Mouse (Mus musculus): Measurements from ENCODE around the gene Pxn. TPM values are rescaled to one million over a fixed set of nuclear protein-coding genes. Genes with fewer than 3 reads are reported as not detected.
A peak's percentile ranks its signal among the peaks of the same experiment; 100 is the strongest.

The Pxn gene
- polyA plus RNA-seq, 1 experiment = 120 TPM

GRCm38 (mm10) chr5:115521553-115522461 is 15.3 kb downstream of the Pxn start:
- Histone ChIP-seq H3ac (ENCODE audit: control insufficient read depth, insufficient read length) (no peak overlapping the region), H3K4me2 (ENCODE audit: low read depth) (peak overlapping the region; percentile 53), H3K4me3 (no peak overlapping the region), H3K36me3 (ENCODE audit: control insufficient read depth, insufficient read depth) (no peaks in the 10 kb centered on the region), H3K27me3 (ENCODE audit: control insufficient read depth, insufficient read depth, insufficient read length) (no peaks in the 10 kb centered on the region), H3K79me2 (ENCODE audit: control insufficient read depth, insufficient read depth) (peaks cover 74% of the 10 kb centered on the region)
- peak in 1 of 3 experiments; percentile 13 for TF ChIP-seq MYOG (IDR thresholded peaks at IDR 0.05; ENCODE audit: control insufficient read depth in 1 of 3, insufficient read depth in 1 of 3, insufficient read length in 2 of 3, low read depth in 2 of 3)
- TF ChIP-seq TCF12 (IDR thresholded peaks at IDR 0.05; ENCODE audit: insufficient read depth, poor library complexity, severe bottlenecking) = no peak
- no peak for TF ChIP-seq MAX (IDR thresholded peaks at IDR 0.05; ENCODE audit: low read depth)

GRCm38 (mm10) chr5:115522531-115522930 is 16.1 kb downstream of the Pxn start:
- Histone ChIP-seq H3K36me3 (ENCODE audit: control insufficient read depth, insufficient read depth) (no peaks in the 10 kb centered on the region), H3K4me3 (no peak overlapping the region), H3K79me2 (ENCODE audit: control insufficient read depth, insufficient read depth) (peaks cover 74% of the 10 kb centered on the region), H3K27me3 (ENCODE audit: control insufficient read depth, insufficient read depth, insufficient read length) (no peaks in the 10 kb centered on the region), H3ac (ENCODE audit: control insufficient read depth, insufficient read length) (no peak overlapping the region), H3K4me2 (ENCODE audit: low read depth) (peak overlapping the region; percentile 43)
- TF ChIP-seq POLR2A (IDR thresholded peaks at IDR 0.05; ENCODE audit: insufficient read length, low read depth) = no peak
- TF ChIP-seq TCF3 (IDR thresholded peaks at IDR 0.05; ENCODE audit: insufficient read length, low read depth) = no peak
- TF ChIP-seq TCF12 (IDR thresholded peaks at IDR 0.05; ENCODE audit: insufficient read depth, poor library complexity, severe bottlenecking) = no peak
- no peak for TF ChIP-seq MAX (IDR thresholded peaks at IDR 0.05; ENCODE audit: low read depth)
- no peak for TF ChIP-seq REST (IDR thresholded peaks at IDR 0.05; ENCODE audit: insufficient read depth, insufficient read length)
- no peak for TF ChIP-seq E2F4 (IDR thresholded peaks at IDR 0.05; ENCODE audit: insufficient read depth)
- TF ChIP-seq MYOD1 (IDR thresholded peaks at IDR 0.05; ENCODE audit: control insufficient read depth in 1 of 3, insufficient read length in 2 of 3, low read depth in 2 of 3) = no peak
- no peak for TF ChIP-seq CEBPB (IDR thresholded peaks at IDR 0.05; ENCODE audit: insufficient read depth, poor library complexity, severe bottlenecking)
- TF ChIP-seq USF1 (IDR thresholded peaks at IDR 0.05; ENCODE audit: low read depth) = no peak
- no peak for TF ChIP-seq MYOG (IDR thresholded peaks at IDR 0.05; ENCODE audit: control insufficient read depth in 1 of 3, insufficient read depth in 1 of 3, insufficient read length in 2 of 3, low read depth in 2 of 3)
- TF ChIP-seq SRF (IDR thresholded peaks at IDR 0.05; ENCODE audit: control insufficient read depth, insufficient read length, low read depth) = no peak

GRCm38 (mm10) chr5:115522981-115523499 is 16.6 kb downstream of the Pxn start:
- H3K36me3 ChIP-seq (ENCODE audit: control insufficient read depth, insufficient read depth) = no peaks in the 10 kb centered on the region
- H3K27me3 ChIP-seq (ENCODE audit: control insufficient read depth, insufficient read depth, insufficient read length) = no peaks in the 10 kb centered on the region
- H3ac ChIP-seq (ENCODE audit: control insufficient read depth, insufficient read length) = no peak overlapping the region
- TF ChIP-seq MYOG (IDR thresholded peaks at IDR 0.05; ENCODE audit: control insufficient read depth in 1 of 3, insufficient read depth in 1 of 3, insufficient read length in 2 of 3, low read depth in 2 of 3) = no peak
- no peak for TF ChIP-seq E2F4 (IDR thresholded peaks at IDR 0.05; ENCODE audit: insufficient read depth)
- no peak for TF ChIP-seq MAX (IDR thresholded peaks at IDR 0.05; ENCODE audit: low read depth)
- no peak for TF ChIP-seq POLR2AphosphoS2 (IDR thresholded peaks at IDR 0.05; ENCODE audit: insufficient read length, low read depth)
- no peak for TF ChIP-seq REST (IDR thresholded peaks at IDR 0.05; ENCODE audit: insufficient read depth, insufficient read length)
- TF ChIP-seq TCF12 (IDR thresholded peaks at IDR 0.05; ENCODE audit: insufficient read depth, poor library complexity, severe bottlenecking) = no peak
- no peak for TF ChIP-seq CEBPB (IDR thresholded peaks at IDR 0.05; ENCODE audit: insufficient read depth, poor library complexity, severe bottlenecking)
- TF ChIP-seq SRF (IDR thresholded peaks at IDR 0.05; ENCODE audit: control insufficient read depth, insufficient read length, low read depth) = no peak
- TF ChIP-seq TCF3 (IDR thresholded peaks at IDR 0.05; ENCODE audit: insufficient read length, low read depth) = no peak
- TF ChIP-seq MYOD1 (IDR thresholded peaks at IDR 0.05; ENCODE audit: control insufficient read depth in 1 of 3, insufficient read length in 2 of 3, low read depth in 2 of 3) = no peak
- no peak for TF ChIP-seq USF1 (IDR thresholded peaks at IDR 0.05; ENCODE audit: low read depth)
- TF ChIP-seq POLR2A (IDR thresholded peaks at IDR 0.05; ENCODE audit: insufficient read length, low read depth) = no peak
- H3K79me2 ChIP-seq (ENCODE audit: control insufficient read depth, insufficient read depth) = peaks cover 74% of the 10 kb centered on the region
- no peak overlapping the region for H3K4me3 ChIP-seq
- no peak overlapping the region for H3K4me2 ChIP-seq (ENCODE audit: low read depth)

DNA sequence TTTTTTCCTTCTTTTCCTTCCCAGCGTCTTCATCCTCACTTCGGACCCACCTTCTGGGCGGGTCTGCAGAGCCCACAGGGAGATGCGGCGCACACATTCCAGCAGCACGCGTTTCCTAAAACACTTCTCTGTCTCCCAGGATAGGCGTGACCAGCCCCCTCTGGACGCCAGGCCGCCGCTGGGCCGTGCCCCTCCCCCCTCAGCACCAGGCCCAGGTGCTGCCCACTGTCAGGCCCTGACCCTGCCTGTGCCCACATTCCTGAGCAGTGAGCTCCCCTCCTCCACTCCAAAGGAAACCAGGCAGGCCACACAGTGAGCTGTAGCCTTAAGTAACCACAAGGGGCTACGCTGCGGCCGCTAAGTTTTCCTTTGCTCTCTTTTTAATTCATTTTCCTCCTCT is 17.5 kb downstream of the Pxn start:
- no peak overlapping the region for H3K4me3 ChIP-seq
- no peaks in the 10 kb centered on the region for H3K36me3 ChIP-seq (ENCODE audit: control insufficient read depth, insufficient read depth)
- peaks cover 73% of the 10 kb centered on the region for H3K79me2 ChIP-seq (ENCODE audit: control insufficient read depth, insufficient read depth)
- no peak overlapping the region for H3ac ChIP-seq (ENCODE audit: control insufficient read depth, insufficient read length)
- TF ChIP-seq USF1 (IDR thresholded peaks at IDR 0.05; ENCODE audit: low read depth) (no peak), TCF3 (IDR thresholded peaks at IDR 0.05; ENCODE audit: insufficient read length, low read depth) (peak; percentile 52), POLR2AphosphoS2 (IDR thresholded peaks at IDR 0.05; ENCODE audit: insufficient read length, low read depth) (peak; percentile 26), MYOD1 (IDR thresholded peaks at IDR 0.05; ENCODE audit: control insufficient read depth in 1 of 3, insufficient read length in 2 of 3, low read depth in 2 of 3) (peak in 2 of 3 experiments; percentile 22 to 89), E2F4 (IDR thresholded peaks at IDR 0.05; ENCODE audit: insufficient read depth) (no peak), POLR2A (IDR thresholded peaks at IDR 0.05; ENCODE audit: insufficient read length, low read depth) (no peak), MYOG (IDR thresholded peaks at IDR 0.05; ENCODE audit: control insufficient read depth in 1 of 3, insufficient read depth in 1 of 3, insufficient read length in 2 of 3, low read depth in 2 of 3) (peak in 2 of 3 experiments; percentile 74 to 90), SRF (IDR thresholded peaks at IDR 0.05; ENCODE audit: control insufficient read depth, insufficient read length, low read depth) (no peak), REST (IDR thresholded peaks at IDR 0.05; ENCODE audit: insufficient read depth, insufficient read length) (no peak), MAX (IDR thresholded peaks at IDR 0.05; ENCODE audit: low read depth) (no peak), TCF12 (IDR thresholded peaks at IDR 0.05; ENCODE audit: insufficient read depth, poor library complexity, severe bottlenecking) (no peak), CEBPB (IDR thresholded peaks at IDR 0.05; ENCODE audit: insufficient read depth, poor library complexity, severe bottlenecking) (no peak)
- peak overlapping the region; percentile 25 for H3K4me2 ChIP-seq (ENCODE audit: low read depth)
- H3K27me3 ChIP-seq (ENCODE audit: control insufficient read depth, insufficient read depth, insufficient read length) = no peaks in the 10 kb centered on the region
